Mouse (Mus musculus) CH12.LX (cell line): ENCODE results near the gene Jaml. TPM values are rescaled to one million over a fixed set of nuclear protein-coding genes. Genes with fewer than 3 reads are reported as not detected.

Experiments used
- DNase-seq: peaks from one replicate; pipeline ENCODE4 v3.0.0-alpha.2; 2013; ENCODE audit errors: extremely low read depth
- H3K27ac ChIP-seq: 2 replicates; pipeline ENCODE4 v1.5.1; 2012; ENCODE audit warnings: low read depth, mild to moderate bottlenecking, control low read depth, moderate library complexity; ENCODE audit not compliant: insufficient read depth
- H3K27me3 ChIP-seq: replicated peaks from 2 replicates; pipeline ENCODE3; 2012; ENCODE audit warnings: inconsistent platforms
- H3K36me3 ChIP-seq, 2 experiments: replicated peaks in 1 of 2; 2 replicates each; pipeline versions ENCODE3 to v1.6.1; 2012; ENCODE audit warnings: inconsistent platforms in 1 of 2, low read length in 1 of 2, mild to moderate bottlenecking in 1 of 2, mixed read lengths in 1 of 2, moderate library complexity in 1 of 2; ENCODE audit not compliant: control insufficient read depth in 1 of 2, insufficient read depth in 1 of 2
- H3K4me1 ChIP-seq, 2 experiments: 2 replicates each; pipeline ENCODE4 v1.6.1; 2012; ENCODE audit warnings: inconsistent platforms in 1 of 2, moderate library complexity in 1 of 2; ENCODE audit not compliant: insufficient read depth in 2 of 2, control insufficient read depth in 1 of 2
- H3K4me2 ChIP-seq: 2 replicates; pipeline ENCODE4 v1.6.1; 2012; ENCODE audit warnings: low read depth, mild to moderate bottlenecking, control low read depth; ENCODE audit not compliant: poor library complexity, insufficient read depth, severe bottlenecking
- H3K4me3 ChIP-seq, 3 experiments: fragments of 150-350 bp in 1 of 3; sonication (generic) in 1 of 3; replicated peaks in 1 of 3; 2 replicates each; pipeline versions ENCODE3 to v1.5.1; 2011 to 2012; ENCODE audit warnings: low read depth in 2 of 3, low read length in 2 of 3, mild to moderate bottlenecking in 2 of 3, moderate library complexity in 2 of 3, control low read depth in 1 of 3, improper control_type of control experiment in 1 of 3, inconsistent platforms in 1 of 3, mixed read lengths in 1 of 3; ENCODE audit not compliant: poor library complexity in 1 of 3
- H3K79me2 ChIP-seq: replicated peaks from 2 replicates; pipeline ENCODE4 v1.6.1; 2012; ENCODE audit warnings: mild to moderate bottlenecking, moderate library complexity; ENCODE audit not compliant: control insufficient read depth, poor library complexity, insufficient read depth, severe bottlenecking; ENCODE audit errors: extremely low read depth
- H3K9ac ChIP-seq: 2 replicates; pipeline ENCODE4 v1.6.1; 2012; ENCODE audit warnings: low read depth, mild to moderate bottlenecking, control low read depth, moderate library complexity; ENCODE audit not compliant: insufficient read depth
- H3K9me3 ChIP-seq: replicated peaks from 2 replicates; pipeline ENCODE3; 2012; ENCODE audit warnings: low read length, inconsistent platforms, mixed read lengths
- CHD1 ChIP-seq: IDR thresholded peaks from 2 replicates; pipeline ENCODE4 v1.6.1; 2012; ENCODE audit warnings: low read depth, low read length, improper control_type of control experiment, inconsistent platforms
- CHD2 ChIP-seq: IDR thresholded peaks from 2 replicates; pipeline ENCODE4 v1.6.1; 2011; ENCODE audit warnings: low read length, improper control_type of control experiment
- E2F4 ChIP-seq: IDR thresholded peaks from 2 replicates; pipeline ENCODE4 v1.6.1; 2011; ENCODE audit warnings: low read depth, low read length, improper control_type of control experiment; ENCODE audit not compliant: insufficient replicate concordance
- ELF1 ChIP-seq: IDR thresholded peaks from 2 replicates; pipeline ENCODE4 v1.6.1; 2014; ENCODE audit warnings: low read depth, mild to moderate bottlenecking, inconsistent platforms, low read length, improper control_type of control experiment
- EP300 ChIP-seq: IDR thresholded peaks from 2 replicates; pipeline ENCODE4 v1.6.1; 2011; ENCODE audit warnings: low read length, improper control_type of control experiment
- GABPA ChIP-seq: IDR thresholded peaks from 2 replicates; pipeline ENCODE4 v1.6.1; 2012; ENCODE audit warnings: low read depth, low read length, improper control_type of control experiment, inconsistent platforms; ENCODE audit not compliant: insufficient replicate concordance
- HCFC1 ChIP-seq: IDR thresholded peaks from 2 replicates; pipeline ENCODE4 v1.6.1; 2012; ENCODE audit warnings: low read depth, mild to moderate bottlenecking, inconsistent platforms, low read length, improper control_type of control experiment
- JUN ChIP-seq: IDR thresholded peaks from 2 replicates; pipeline ENCODE4 v1.6.1; 2011; ENCODE audit warnings: low read depth, mild to moderate bottlenecking, low read length, improper control_type of control experiment, moderate library complexity; ENCODE audit not compliant: insufficient read depth
- JUND ChIP-seq: conservative IDR thresholded peaks from 2 replicates; pipeline ENCODE4 v1.6.1; 2011; ENCODE audit warnings: low read depth, low read length, improper control_type of control experiment
- KAT2A ChIP-seq: IDR thresholded peaks from 2 replicates; pipeline ENCODE4 v1.6.1; 2012; ENCODE audit warnings: low read length, improper control_type of control experiment, inconsistent platforms; ENCODE audit not compliant: insufficient replicate concordance
- MAFK ChIP-seq: IDR thresholded peaks from 2 replicates; pipeline ENCODE4 v1.6.1; 2011; ENCODE audit warnings: low read length, improper control_type of control experiment; ENCODE audit not compliant: insufficient replicate concordance
- MAX ChIP-seq: IDR thresholded peaks from 2 replicates; pipeline ENCODE4 v1.6.1; 2011; ENCODE audit warnings: low read length, improper control_type of control experiment
- MAZ ChIP-seq: IDR thresholded peaks from 2 replicates; pipeline ENCODE4 v1.6.1; 2012; ENCODE audit warnings: low read depth, mild to moderate bottlenecking, inconsistent platforms, low read length, improper control_type of control experiment, moderate library complexity
- MEF2A ChIP-seq: IDR thresholded peaks from 2 replicates; pipeline ENCODE4 v1.6.1; 2014; ENCODE audit warnings: low read depth, mild to moderate bottlenecking, inconsistent platforms, low read length, improper control_type of control experiment, borderline replicate concordance
- MXI1 ChIP-seq: IDR thresholded peaks from 2 replicates; pipeline ENCODE4 v1.6.1; 2011; ENCODE audit warnings: mild to moderate bottlenecking, low read depth, low read length, improper control_type of control experiment
- MYC ChIP-seq: IDR thresholded peaks from 2 replicates; pipeline ENCODE4 v1.6.1; 2011; ENCODE audit warnings: low read depth, mild to moderate bottlenecking, improper control_type of control experiment, low read length
- NRF1 ChIP-seq: IDR thresholded peaks from 2 replicates; pipeline ENCODE4 v1.6.1; 2014; ENCODE audit warnings: low read depth, mild to moderate bottlenecking, inconsistent platforms, low read length, improper control_type of control experiment, moderate library complexity
- PAX5 ChIP-seq: IDR thresholded peaks from 2 replicates; pipeline ENCODE4 v1.6.1; 2012; ENCODE audit warnings: low read length, inconsistent platforms, mixed read lengths
- POLR2A ChIP-seq: IDR thresholded peaks from 2 replicates; pipeline ENCODE4 v1.6.1; 2011; ENCODE audit warnings: low read depth, mild to moderate bottlenecking, improper control_type of control experiment, low read length
- RCOR1 ChIP-seq: conservative IDR thresholded peaks from 2 replicates; pipeline ENCODE4 v1.6.1; 2012; ENCODE audit warnings: low read depth, mild to moderate bottlenecking, inconsistent platforms, low read length, improper control_type of control experiment
- SMC3 ChIP-seq: IDR thresholded peaks from 2 replicates; pipeline ENCODE4 v1.6.1; 2011; ENCODE audit warnings: low read depth, low read length, improper control_type of control experiment
- TBP ChIP-seq: conservative IDR thresholded peaks from 2 replicates; pipeline ENCODE4 v1.6.1; 2011; ENCODE audit warnings: low read depth, low read length, improper control_type of control experiment
- TCF12 ChIP-seq: IDR thresholded peaks from 2 replicates; pipeline ENCODE4 v1.6.1; 2014; ENCODE audit warnings: low read depth, mild to moderate bottlenecking, inconsistent platforms, low read length, improper control_type of control experiment
- UBTF ChIP-seq: IDR thresholded peaks from 2 replicates; pipeline ENCODE4 v1.6.1; 2012; ENCODE audit warnings: low read depth, mild to moderate bottlenecking, inconsistent platforms, low read length, improper control_type of control experiment, moderate library complexity
- USF1 ChIP-seq: IDR thresholded peaks from 2 replicates; pipeline ENCODE4 v1.6.1; 2014; ENCODE audit warnings: low read depth, mild to moderate bottlenecking, inconsistent platforms, low read length, improper control_type of control experiment
- ZC3H11A ChIP-seq: IDR thresholded peaks from 2 replicates; pipeline ENCODE4 v1.6.1; 2012; ENCODE audit warnings: low read depth, mild to moderate bottlenecking, inconsistent platforms, low read length, improper control_type of control experiment
- ZKSCAN1 ChIP-seq: IDR thresholded peaks from 2 replicates; pipeline ENCODE4 v1.6.1; 2012; ENCODE audit warnings: low read depth, inconsistent platforms, low read length, improper control_type of control experiment, borderline replicate concordance
- dilution Hi-C: fragments of 300-500 bp; cut with MboI; formaldehyde crosslinking; loops from 2 replicates; pipeline ENCODE4 v1.14.3; 2020; ENCODE audit warnings: low sequenced_read_pairs; ENCODE audit not compliant: extremely low pct_unique_long_range_greater_than_20kb, extremely low pct_ligation_motif_present
- in situ Hi-C: fragments of 300-500 bp; cut with MboI; formaldehyde crosslinking; loops from 3 replicates; pipeline ENCODE4 v1.14.3; 2019; ENCODE audit warnings: low sequenced_read_pairs, low pct_ligation_motif_present, low pct_unique_long_range_greater_than_20kb, mixed read lengths
- polyA plus RNA-seq: library from polyadenylated mRNA; unstranded; fragments of >175 nt; gene quantifications from 2 replicates; pipeline ENCODE4 v1.2.1, GENCODE M21; 2012; ENCODE audit warnings: low read depth; ENCODE audit not compliant: insufficient read length
- total RNA-seq, 2 experiments: library from RNA; depleted of rRNA; stranded (reverse); fragments of 300-350 nt in 1 of 2; fragments of >200 nt in 1 of 2; gene quantifications; 2 replicates each; pipeline ENCODE4 v1.2.3; 2012 to 2014

Gene Jaml
- total and polyA plus RNA-seq, 3 experiments, result 0.51 to 1.1 (median 0.87) TPM

- H3K4me2 ChIP-seq, result no peak overlapping the region
- in situ Hi-C loops, result no loop called here
- H3K36me3 ChIP-seq, result peaks cover 0 to 7% of the 10 kb centered on the region in 2 experiments
- no peaks in the 10 kb centered on the region for H3K27me3 ChIP-seq
- H3K4me1 ChIP-seq, result peaks cover 7 to 12% of the 10 kb centered on the region in 2 experiments; a peak in 3 of 4 replicates
- no peak overlapping the region for H3K9ac ChIP-seq
- no peak overlapping the region for H3K27ac ChIP-seq
- dilution Hi-C loops, result no loop called here
- H3K9me3 ChIP-seq, result no peaks in the 10 kb centered on the region
- no peak for TF ChIP-seq CHD1
- TF ChIP-seq EP300, result no peak
- TF ChIP-seq NRF1, result no peak
- TF ChIP-seq TCF12, result no peak
- TF ChIP-seq ZC3H11A, result no peak
- no peak for TF ChIP-seq POLR2A
- no peak for TF ChIP-seq SMC3
- no peak for TF ChIP-seq MXI1
- TF ChIP-seq E2F4, result no peak
- no peak for TF ChIP-seq ELF1
- TF ChIP-seq MAX, result no peak
- no peak for TF ChIP-seq JUND
- TF ChIP-seq GABPA, result no peak
- TF ChIP-seq KAT2A, result no peak
- no peak for TF ChIP-seq USF1
- no peak for TF ChIP-seq MAZ
- no peak for DNase-seq
- no peaks in the 10 kb centered on the region for H3K79me2 ChIP-seq
- H3K4me3 ChIP-seq, result no peak overlapping the region
Measured at GRCm38 (mm10) chr9:45062677-45063076, 16.3 kb upstream of the Jaml start.

DNA sequence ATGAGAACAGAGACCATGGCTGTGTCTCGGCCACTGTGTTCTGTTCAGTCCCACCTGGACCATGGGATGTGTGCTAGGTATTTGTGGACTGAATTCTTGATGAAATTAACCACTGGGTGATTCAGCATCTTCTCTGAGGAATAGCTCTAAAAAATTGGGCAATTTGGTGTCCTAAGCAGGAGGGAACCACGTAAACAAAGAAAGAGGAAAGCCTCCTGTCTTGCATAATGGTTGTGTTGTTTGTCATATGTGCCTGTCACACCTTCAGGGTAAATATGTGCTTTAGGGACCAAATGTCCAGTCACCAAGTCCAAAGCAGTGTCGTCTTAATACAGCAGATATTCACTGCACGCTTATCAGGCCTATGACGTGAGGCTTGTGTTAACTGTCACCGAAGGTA, 14.6 kb upstream of the Jaml start:
- in situ Hi-C loops, result no loop called here
- dilution Hi-C loops, result no loop called here
- Histone ChIP-seq H3K27ac (no peak overlapping the region), H3K9ac (no peak overlapping the region), H3K4me3 (no peak overlapping the region), H3K27me3 (no peaks in the 10 kb centered on the region), H3K4me1 (0 out of 4 replicates have a peak, but pooled peaks cover 0 to 2% of the 10 kb centered on the region in 2 experiments), H3K4me2 (no peak overlapping the region), H3K79me2 (no peaks in the 10 kb centered on the region), H3K9me3 (no peaks in the 10 kb centered on the region), H3K36me3 (peaks cover 0 to 11% of the 10 kb centered on the region in 2 experiments)
- TF ChIP-seq ZKSCAN1 (no peak), USF1 (no peak), CHD1 (no peak), MAX (no peak), SMC3 (no peak), PAX5 (no peak), UBTF (no peak), RCOR1 (no peak), MXI1 (no peak), TBP (no peak), JUN (no peak), HCFC1 (no peak), ELF1 (no peak), MYC (no peak), MAFK (no peak), KAT2A (no peak), CHD2 (no peak), MEF2A (no peak)
- no peak for DNase-seq
